Mouse (Mus musculus) lung, adult 2 months (tissue): ENCODE measurements around the gene Dner.

ENCODE experiments used
- CTCF ChIP-seq: fragments of 200-500 bp; IDR thresholded peaks from 2 replicates; pipeline ENCODE4 v1.5.1; 2011; ENCODE audit warnings: mild to moderate bottlenecking, low read length, control low read depth; ENCODE audit not compliant: insufficient read depth
- POLR2A ChIP-seq: fragments of 200-500 bp; IDR thresholded peaks from 2 replicates; pipeline ENCODE4 v1.6.1; 2011; ENCODE audit warnings: low read depth, mild to moderate bottlenecking, control low read depth, low read length, borderline replicate concordance; ENCODE audit errors: extremely low read depth

GRCm38 (mm10) chr1:84616133-84616532 lies 79.9 kb downstream of the Dner start:
- TF ChIP-seq CTCF (no peak), POLR2A (no peak)
